Mouse (Mus musculus) liver, embryonic 16.5 days (tissue): ENCODE results near the gene Nr6a1. TPM values are rescaled to one million over a fixed set of nuclear protein-coding genes. Genes with fewer than 3 reads are reported as not detected.

Experiments used
- ATAC-seq: fragments of 200-750 bp; cut with Nextera tagmentation; 2 replicates; pipeline ENCODE4 v1.8.0; 2017; ENCODE audit warnings: low read depth, mild to moderate bottlenecking, moderate number of reproducible peaks, moderate library complexity
- H3K27ac ChIP-seq: fragments of 300-500 bp; sonication (generic); 2 replicates; pipeline ENCODE4 v1.5.1; 2014; ENCODE audit warnings: mild to moderate bottlenecking, low read length
- H3K27me3 ChIP-seq: fragments of 300-500 bp; sonication (generic); 2 replicates; pipeline ENCODE4 v1.6.1; 2014; ENCODE audit warnings: low read depth, low read length, mixed read lengths; ENCODE audit not compliant: control insufficient read depth, insufficient read depth
- H3K36me3 ChIP-seq: fragments of 300-500 bp; sonication (generic); 2 replicates; pipeline ENCODE4 v1.6.1; 2014; ENCODE audit warnings: mild to moderate bottlenecking; ENCODE audit not compliant: control insufficient read depth, insufficient read depth
- H3K4me1 ChIP-seq: fragments of 300-500 bp; sonication (generic); 2 replicates; pipeline ENCODE4 v1.6.1; 2014; ENCODE audit warnings: low read depth, low read length, mixed read lengths; ENCODE audit not compliant: control insufficient read depth
- H3K4me2 ChIP-seq: fragments of 300-500 bp; sonication (generic); 2 replicates; pipeline ENCODE4 v1.6.1; 2014; ENCODE audit warnings: low read depth, low read length, mixed read lengths
- H3K4me3 ChIP-seq: fragments of 300-500 bp; sonication (generic); 2 replicates; pipeline ENCODE4 v1.5.1; 2014; ENCODE audit warnings: low read depth, mild to moderate bottlenecking, low read length
- H3K9ac ChIP-seq: fragments of 300-500 bp; sonication (generic); 2 replicates; pipeline ENCODE4 v1.6.1; 2014; ENCODE audit warnings: low read depth, low read length
- H3K9me3 ChIP-seq: fragments of 300-500 bp; sonication (generic); replicated peaks from 2 replicates; pipeline ENCODE4 v1.6.1; 2016; ENCODE audit warnings: low read length; ENCODE audit not compliant: control insufficient read depth
- WGBS: fragments of 180-500 bp; shearing (Covaris S2); extraction: QIAGEN DNeasy Blood & Tissue Kit; methylation state at CpG from one replicate; pipeline ENCODE4 v1.1.7; 2014; ENCODE audit not compliant: insufficient replicate concordance; 5-methylcytosine and 5-hydroxymethylcytosine counted together
- polyA plus RNA-seq: library from polyadenylated mRNA; unstranded; fragments of >200 nt; fragmentation: Nextera tagmentation; extraction: Ambion mirVana; gene quantifications from 2 replicates; pipeline ENCODE4 v1.2.1, GENCODE M21; 2015

The Nr6a1 gene
- polyA plus RNA-seq, 1 experiment from 2014 or later, result 0.94 TPM

- 38% methylated on average over 4 of the region's 4 CpGs for WGBS
These were observed 36.7 kb upstream of the Nr6a1 start for GRCm38 (mm10) chr2:38964198-38964597.

DNA sequence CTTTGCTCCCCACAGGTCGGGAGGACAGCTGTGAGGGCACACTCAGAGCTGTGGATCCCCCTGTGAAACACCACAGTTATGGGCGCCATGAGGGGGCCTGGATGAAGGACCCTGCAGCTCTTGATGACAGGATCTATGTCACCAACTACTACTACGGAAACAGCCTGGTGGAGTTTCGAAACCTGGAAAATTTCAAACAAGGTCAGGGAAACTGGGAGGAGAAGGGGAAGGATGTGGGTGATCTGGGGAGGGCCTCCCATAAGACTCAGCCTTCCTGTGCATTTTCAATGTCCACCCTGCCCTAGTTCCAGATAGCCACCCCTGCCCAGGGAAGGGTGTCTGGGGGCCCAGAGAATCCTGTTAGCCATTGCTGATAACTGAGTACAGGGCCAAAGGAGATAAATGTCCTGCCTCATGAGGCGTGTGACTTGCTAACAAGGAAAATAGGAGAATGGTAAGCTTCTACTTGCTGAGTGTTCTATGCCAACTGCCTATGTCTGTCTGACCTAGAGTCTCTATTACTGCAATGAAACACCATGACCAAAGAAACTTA lies 30.3 kb upstream of the Nr6a1 start:
- no peaks in the 10 kb centered on the region for H3K9me3 ChIP-seq
- no peaks in the 10 kb centered on the region for H3K27me3 ChIP-seq
- WGBS, result 58% methylated on average over 5 of the region's 5 CpGs
- H3K27ac ChIP-seq, result no peak overlapping the region
- H3K4me2 ChIP-seq, result no peak overlapping the region
- no peak overlapping the region for H3K4me3 ChIP-seq
- no peaks in the 10 kb centered on the region for H3K36me3 ChIP-seq
- 0 out of 2 replicates have a peak, but pooled peaks cover 2% of the 10 kb centered on the region for H3K4me1 ChIP-seq
- peak; percentile 9; the same call in 1 of the 2 replicates for ATAC-seq
- no peak overlapping the region for H3K9ac ChIP-seq

More at GRCm38 (mm10) chr2:38964198-38964597, 36.7 kb upstream of the Nr6a1 start:
- Histone ChIP-seq H3K27me3 (no peaks in the 10 kb centered on the region), H3K27ac (no peak overlapping the region), H3K4me2 (no peak overlapping the region), H3K9ac (no peak overlapping the region), H3K9me3 (no peaks in the 10 kb centered on the region), H3K4me1 (peaks cover under 1% of the 10 kb centered on the region), H3K4me3 (no peak overlapping the region), H3K36me3 (no peaks in the 10 kb centered on the region)
- ATAC-seq, result no peak

DNA sequence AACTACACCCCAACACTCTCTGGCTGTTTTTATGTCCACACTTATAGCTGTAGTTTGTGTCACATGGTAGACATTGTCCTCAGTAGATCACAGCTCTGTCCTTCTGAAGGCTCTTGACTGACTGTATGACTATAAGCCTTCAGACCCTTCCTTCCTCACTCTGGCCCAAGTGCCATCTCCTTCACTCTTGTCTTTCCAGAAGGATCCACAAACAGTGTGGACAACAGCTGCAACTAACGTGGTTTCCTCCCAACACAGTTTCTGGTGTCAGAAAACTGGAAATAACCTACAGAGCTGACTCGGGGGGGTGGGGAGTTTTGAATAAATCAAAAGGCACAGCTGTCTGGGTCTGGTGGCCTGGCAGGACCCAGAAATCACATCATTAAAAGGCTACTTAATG lies 28.6 kb upstream of the Nr6a1 start:
- Histone ChIP-seq H3K9me3 (no peaks in the 10 kb centered on the region), H3K4me3 (no peak overlapping the region), H3K4me2 (no peak overlapping the region), H3K4me1 (0 out of 2 replicates have a peak, but pooled peaks cover 2% of the 10 kb centered on the region), H3K27me3 (no peaks in the 10 kb centered on the region), H3K36me3 (no peaks in the 10 kb centered on the region), H3K27ac (no peak overlapping the region), H3K9ac (no peak overlapping the region)
- ATAC-seq, result no peak
- WGBS, result 40% methylated on average over 2 of the region's 2 CpGs

- H3K9me3 ChIP-seq, result no peaks in the 10 kb centered on the region
- peaks cover 15% of the 10 kb centered on the region for H3K4me1 ChIP-seq
- no peak overlapping the region for H3K4me2 ChIP-seq
- H3K9ac ChIP-seq, result no peak overlapping the region
- no peak for ATAC-seq
- H3K4me3 ChIP-seq, result no peak overlapping the region
- WGBS, result 71% methylated on average over 5 of the region's 5 CpGs
- H3K27ac ChIP-seq, result no peak overlapping the region
- H3K36me3 ChIP-seq, result no peaks in the 10 kb centered on the region
- no peaks in the 10 kb centered on the region for H3K27me3 ChIP-seq
These were observed 25.8 kb upstream of the Nr6a1 start for GRCm38 (mm10) chr2:38953152-38953883.

GRCm38 (mm10) chr2:38950281-38950719 lies 22.8 kb upstream of the Nr6a1 start:
- H3K9ac ChIP-seq, result no peak overlapping the region
- ATAC-seq, result peak; percentile 86

DNA sequence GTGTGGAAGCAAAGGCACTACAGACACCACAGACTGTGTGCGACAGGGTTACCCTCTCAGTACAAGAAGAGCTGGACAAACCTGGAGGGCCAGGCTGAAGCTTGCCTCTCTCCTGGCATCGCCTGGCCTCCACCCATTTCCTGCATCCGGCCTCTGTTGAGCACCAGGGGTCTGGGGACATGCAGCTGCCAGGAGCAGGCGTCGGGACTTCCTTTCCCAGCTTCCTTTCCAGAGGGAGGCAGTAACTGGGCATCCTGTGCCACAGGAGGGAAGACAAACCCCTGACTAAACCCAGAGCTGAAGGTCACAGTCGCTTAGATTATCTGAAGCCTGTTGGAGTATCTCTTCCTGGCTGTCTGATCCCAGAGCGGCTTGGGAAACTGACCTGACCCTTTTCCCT lies 20.1 kb upstream of the Nr6a1 start:
- H3K27me3 ChIP-seq, result no peaks in the 10 kb centered on the region
- H3K36me3 ChIP-seq, result no peaks in the 10 kb centered on the region
- H3K4me2 ChIP-seq, result no peak overlapping the region
- 36% methylated on average over 7 of the region's 7 CpGs for WGBS
- H3K27ac ChIP-seq, result no peak overlapping the region
- H3K9ac ChIP-seq, result no peak overlapping the region
- no peak overlapping the region for H3K4me3 ChIP-seq
- peaks cover 13% of the 10 kb centered on the region for H3K4me1 ChIP-seq
- H3K9me3 ChIP-seq, result no peaks in the 10 kb centered on the region
- ATAC-seq, result no peak

More at GRCm38 (mm10) chr2:38950281-38950719, 22.8 kb upstream of the Nr6a1 start:
- 36% methylated on average over 7 of the region's 7 CpGs for whole genome bisulfite sequencing
- Histone ChIP-seq H3K4me3 (no peak overlapping the region), H3K9me3 (no peaks in the 10 kb centered on the region), H3K4me2 (peak overlapping the region; percentile 10; the same call in 1 of the 2 replicates), H3K36me3 (no peaks in the 10 kb centered on the region), H3K27ac (no peak overlapping the region), H3K27me3 (no peaks in the 10 kb centered on the region), H3K4me1 (peaks cover 13% of the 10 kb centered on the region)

- Histone ChIP-seq H3K27me3 (no peaks in the 10 kb centered on the region), H3K9me3 (no peaks in the 10 kb centered on the region), H3K4me2 (no peak overlapping the region), H3K36me3 (no peaks in the 10 kb centered on the region), H3K4me3 (no peak overlapping the region), H3K4me1 (no peaks in the 10 kb centered on the region), H3K9ac (no peak overlapping the region), H3K27ac (no peak overlapping the region)
- no peak for ATAC-seq
- 50% methylated on average over 3 of the region's 3 CpGs for WGBS
These were observed 17.1 kb upstream of the Nr6a1 start for GRCm38 (mm10) chr2:38944460-38945161.

GRCm38 (mm10) chr2:38943977-38944376 lies 16.5 kb upstream of the Nr6a1 start:
- WGBS, result 26% methylated on average over 2 of the region's 2 CpGs
- Histone ChIP-seq H3K27me3 (no peaks in the 10 kb centered on the region), H3K9me3 (no peaks in the 10 kb centered on the region), H3K4me1 (no peaks in the 10 kb centered on the region), H3K27ac (no peak overlapping the region), H3K36me3 (no peaks in the 10 kb centered on the region), H3K4me2 (no peak overlapping the region), H3K4me3 (no peak overlapping the region), H3K9ac (no peak overlapping the region)
- ATAC-seq, result no peak

DNA sequence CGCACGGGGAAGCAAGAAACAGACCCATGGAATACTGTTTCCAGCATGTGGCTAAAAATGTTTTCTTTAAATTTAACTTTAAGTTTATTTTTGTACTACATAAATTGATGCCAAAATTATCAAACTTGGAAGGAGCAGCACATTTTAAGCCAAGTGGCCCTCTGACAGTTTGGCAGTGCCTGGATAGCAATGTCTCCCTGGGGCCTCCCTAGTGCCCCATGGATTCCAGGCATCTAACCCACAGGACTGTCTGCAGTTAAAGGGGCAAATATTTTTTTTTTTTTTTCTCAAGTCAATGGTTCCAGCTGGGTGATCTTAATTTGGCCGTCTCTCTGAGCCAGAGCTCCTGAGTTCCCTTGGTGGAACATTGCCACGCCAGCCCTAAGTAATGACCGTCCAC lies 15.7 kb upstream of the Nr6a1 start:
- no peaks in the 10 kb centered on the region for H3K36me3 ChIP-seq
- no peak overlapping the region for H3K4me2 ChIP-seq
- H3K9ac ChIP-seq, result no peak overlapping the region
- no peak overlapping the region for H3K27ac ChIP-seq
- 85% methylated on average over 5 of the region's 5 CpGs for WGBS
- H3K4me1 ChIP-seq, result 0 out of 2 replicates have a peak, but pooled peaks cover under 1% of the 10 kb centered on the region
- H3K4me3 ChIP-seq, result no peak overlapping the region
- H3K27me3 ChIP-seq, result no peaks in the 10 kb centered on the region
- ATAC-seq, result no peak
- no peaks in the 10 kb centered on the region for H3K9me3 ChIP-seq
